Mouse (Mus musculus) leukemia stem cell, adult 10-12 weeks (primary cell): Measurements from ENCODE around the gene Gpr143. TPM values are rescaled to one million over a fixed set of nuclear protein-coding genes. Genes with fewer than 3 reads are reported as not detected.

Source experiments
- polyA plus RNA-seq: library from polyadenylated mRNA; stranded (reverse); fragments of >175 nt; gene quantifications from 2 replicates; pipeline ENCODE4 v1.2.3, GENCODE M21; 2012; ENCODE audit warnings: low replicate concordance

Gene Gpr143
- not detected in 2 replicates for polyA plus RNA-seq

DNA sequence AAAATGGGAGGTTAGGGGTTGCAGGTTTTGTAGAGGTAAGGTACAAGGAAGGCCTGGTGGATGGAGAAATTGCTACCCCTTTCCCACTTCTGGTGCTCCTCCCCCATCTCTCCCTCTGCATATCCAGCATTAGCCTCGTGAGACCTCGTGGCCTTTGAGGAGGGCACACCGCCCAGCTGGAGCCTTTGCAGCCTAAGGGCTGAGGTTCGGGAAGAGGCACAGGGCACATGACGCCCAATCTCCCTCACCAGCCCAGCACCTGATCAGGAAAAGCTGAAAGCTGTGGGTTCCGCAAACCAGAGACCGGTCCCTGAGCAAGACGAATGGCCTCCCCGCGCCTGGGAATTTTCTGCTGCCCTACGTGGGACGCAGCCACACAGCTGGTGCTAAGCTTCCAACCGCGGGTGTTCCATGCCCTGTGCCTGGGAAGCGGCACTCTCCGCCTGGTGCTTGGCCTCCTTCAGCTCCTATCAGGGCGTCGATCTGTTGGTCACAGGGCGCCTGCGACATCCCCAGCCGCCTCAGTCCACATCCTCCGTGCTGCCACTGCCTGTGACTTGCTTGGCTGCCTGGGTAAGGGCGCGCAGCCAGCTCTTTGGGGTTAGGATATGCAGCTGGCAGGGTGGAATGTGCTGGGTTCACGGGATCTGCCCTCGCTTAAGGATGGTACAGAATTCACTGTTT, at the start of gene Gpr143:
Gene Gpr143 (plus strand): TSS at position 202 of the 684 bp plus-strand sequence.

DNA sequence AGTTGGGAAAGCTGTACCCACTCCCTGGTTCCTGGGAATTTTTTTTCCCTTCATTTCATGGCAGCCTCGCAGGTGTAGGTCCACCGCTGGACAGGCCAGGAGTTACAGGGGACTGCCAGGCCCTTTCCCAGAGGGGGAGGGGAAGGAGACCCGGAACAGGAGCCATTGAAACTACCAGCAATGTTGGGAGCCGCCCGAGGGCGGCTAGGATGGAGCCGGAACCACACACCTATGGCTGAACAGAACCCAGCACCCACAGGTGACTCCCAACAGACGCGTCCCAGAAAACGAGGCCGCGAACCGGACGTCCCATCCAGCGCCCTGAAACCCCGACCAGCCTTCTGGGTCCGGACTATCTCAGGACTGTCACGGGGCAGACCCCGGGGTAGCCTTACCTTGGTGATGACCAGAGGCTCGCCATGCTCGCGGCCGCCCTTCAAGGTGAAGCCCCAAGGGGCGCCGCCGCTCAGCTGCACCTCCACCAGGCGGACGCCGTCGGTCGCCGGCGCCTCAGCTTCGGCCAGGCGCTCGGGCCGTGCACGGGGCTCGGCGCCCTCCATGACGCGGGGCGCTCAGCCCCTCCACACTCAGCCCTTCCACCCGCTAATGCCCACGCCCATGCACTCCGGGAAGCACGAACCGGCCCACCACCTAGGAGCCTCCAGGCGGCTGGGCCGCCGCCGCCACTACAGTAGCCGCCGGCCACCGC, 12.7 kb upstream of the Gpr143 start, which contains the start of gene Shroom2:
Gene Shroom2 (minus strand): TSS at position 575 of the 709 bp plus-strand sequence.

Other genes starting within 250 kb of the Gpr143 start
- gene Cldn34a, start 218.6 kb upstream of the Gpr143 start, polyA plus RNA-seq: not detected in 2 replicates
- not detected in 2 replicates for gene Shroom2, start 12.5 kb upstream of the Gpr143 start, polyA plus RNA-seq
- gene Usp51, start 224.5 kb downstream of the Gpr143 start, polyA plus RNA-seq: 0.46 and 0.48 TPM in 2 replicates